15 mouse cellular contexts compared by ENCODE assay signal in genomic region chr16:22405492-22405891, GRCm38 (mm10). TPM values are rescaled to one million over a fixed set of nuclear protein-coding genes. Genes with fewer than 3 reads are reported as not detected.
A peak's percentile ranks its signal among the peaks of the same experiment; 100 is the strongest.
DNase-seq lines count a peak whose midpoint lies in the region; ATAC-seq lines count a peak whose summit lies in the region.
"Had no signal": no experiment of that assay in that cellular context is flagged by ENCODE, and none has a peak within 500 bp of the region (broad histone marks: within the 10 kb centered on the region; RNA-seq: fewer than 3 reads in every experiment).

No protein-coding gene starts in this region.

- H3K4me1 ChIP-seq in embryonic facial prominence, embryonic 14.5 days (ENCODE audit: control insufficient read depth, insufficient read depth, low read length): peaks cover 3% of the 10 kb centered on the region; the same call in 1 of the 2 replicates
- H3K4me1 ChIP-seq in embryonic facial prominence, embryonic 10.5 days: 0 out of 2 replicates have a peak, but pooled peaks cover 6% of the 10 kb centered on the region
- no peaks in the 10 kb centered on the region for H3K4me1 ChIP-seq in midbrain, embryonic 11.5 days (ENCODE audit: control insufficient read depth, insufficient read depth, low read length)

- peaks cover 21% of the 10 kb centered on the region; the same call in 1 of the 2 replicates for H3K36me3 ChIP-seq in embryonic facial prominence, embryonic 14.5 days (ENCODE audit: control insufficient read depth, insufficient read depth, low read length)
- H3K36me3 ChIP-seq in embryonic facial prominence, embryonic 10.5 days (replicated peaks): peaks cover 78% of the 10 kb centered on the region
- H3K36me3 ChIP-seq in midbrain, embryonic 11.5 days (ENCODE audit: control insufficient read depth, insufficient read depth, low read length): no peaks in the 10 kb centered on the region
- H3K36me3 ChIP-seq: liver, embryonic 15.5 days; midbrain, embryonic 15.5 days had no signal

- H3K9me3 ChIP-seq in embryonic facial prominence, embryonic 14.5 days (ENCODE audit: control insufficient read depth, low read length): no peaks in the 10 kb centered on the region
- no peaks in the 10 kb centered on the region for H3K9me3 ChIP-seq in embryonic facial prominence, embryonic 10.5 days
- no peaks in the 10 kb centered on the region for H3K9me3 ChIP-seq in midbrain, embryonic 11.5 days (ENCODE audit: control insufficient read depth, low read length)
- H3K9me3 ChIP-seq: heart, embryonic 13.5 days; liver, embryonic 15.5 days; midbrain, embryonic 15.5 days had no signal

- no peak overlapping the region for H3K4me3 ChIP-seq in embryonic facial prominence, embryonic 14.5 days (ENCODE audit: low read depth, low read length)
- no peak overlapping the region for H3K4me3 ChIP-seq in embryonic facial prominence, embryonic 10.5 days
- no peak overlapping the region for H3K4me3 ChIP-seq in midbrain, embryonic 11.5 days (ENCODE audit: low read depth, low read length)
- H3K4me3 ChIP-seq: heart, embryonic 13.5 days; liver, embryonic 15.5 days; midbrain, embryonic 15.5 days had no signal

- no peak for ATAC-seq in embryonic facial prominence, embryonic 14.5 days (ENCODE audit: low read depth)
- ATAC-seq in midbrain, embryonic 11.5 days (ENCODE audit: low FRiP score): no peak
- ATAC-seq: midbrain, embryonic 15.5 days had no signal

- H3K9ac ChIP-seq in embryonic facial prominence, embryonic 14.5 days (ENCODE audit: low read depth, low read length): no peak overlapping the region
- no peak overlapping the region for H3K9ac ChIP-seq in midbrain, embryonic 11.5 days (ENCODE audit: low read length)
- H3K9ac ChIP-seq: heart, embryonic 13.5 days; liver, embryonic 15.5 days; midbrain, embryonic 15.5 days had no signal

- intact Hi-C loops in left cerebral cortex, postnatal 4 days (cut with DNase I): no loop called here
- intact Hi-C loops in left cerebral cortex, postnatal 14 days (cut with DNase I): no loop called here

- 58% methylated on average over 10 of the region's 10 CpGs for WGBS in embryonic facial prominence, embryonic 14.5 days
- WGBS in embryonic facial prominence, embryonic 10.5 days: 85% methylated on average over 10 of the region's 10 CpGs
- WGBS in midbrain, embryonic 11.5 days: 86% methylated on average over 10 of the region's 10 CpGs

- DNase-seq in embryonic facial prominence, embryonic 14.5 days (ENCODE audit: low spot score): peak; percentile 63
- no peak for DNase-seq in embryonic facial prominence, embryonic 10.5 days (ENCODE audit: low spot score)
- peak; percentile 18 for DNase-seq in left cerebral cortex, postnatal 4 days
- no peak for DNase-seq in left cerebral cortex, postnatal 14 days (ENCODE audit: low spot score in 2 of 2)
- peak; percentile 63 for DNase-seq in NIH3T3 (ENCODE audit: low read depth)
- DNase-seq in kidney, postnatal 10 days: peak; percentile 45
- DNase-seq in midbrain, embryonic 11.5 days (ENCODE audit: low spot score, missing footprints): no peak
- no peak for DNase-seq in retina, postnatal 1 day
- DNase-seq: adrenal gland, postnatal 10 days; B cell, adult 2 months; gastrocnemius, postnatal 10 days; thymus, postnatal 14 days had no signal

- H3K4me2 ChIP-seq in embryonic facial prominence, embryonic 14.5 days (ENCODE audit: low read depth, low read length): no peak overlapping the region
- no peak overlapping the region for H3K4me2 ChIP-seq in midbrain, embryonic 11.5 days
- H3K4me2 ChIP-seq: heart, embryonic 13.5 days; liver, embryonic 15.5 days; midbrain, embryonic 15.5 days had no signal

- H3K27me3 ChIP-seq in embryonic facial prominence, embryonic 14.5 days (replicated peaks; ENCODE audit: control insufficient read depth, insufficient read depth, low read length): no peaks in the 10 kb centered on the region
- H3K27me3 ChIP-seq in embryonic facial prominence, embryonic 10.5 days (replicated peaks; ENCODE audit: low read depth, poor library complexity, severe bottlenecking): no peaks in the 10 kb centered on the region
- no peaks in the 10 kb centered on the region for H3K27me3 ChIP-seq in midbrain, embryonic 11.5 days (ENCODE audit: control insufficient read depth, insufficient read depth, low read length)
- H3K27me3 ChIP-seq: heart, embryonic 13.5 days; liver, embryonic 15.5 days; midbrain, embryonic 15.5 days had no signal

- 0 out of 2 replicates have a peak overlapping the region, but pooled peaks have one; percentile 1 for H3K27ac ChIP-seq in embryonic facial prominence, embryonic 14.5 days (replicated peaks; ENCODE audit: low read depth, low read length)
- H3K27ac ChIP-seq in embryonic facial prominence, embryonic 10.5 days (replicated peaks): no peak overlapping the region
- H3K27ac ChIP-seq in midbrain, embryonic 11.5 days (ENCODE audit: low read depth, low read length): no peak overlapping the region
- H3K27ac ChIP-seq: heart, embryonic 13.5 days; liver, embryonic 15.5 days; midbrain, embryonic 15.5 days had no signal

RNA-seq across cellular contexts. Expression of gene Etv5, which starts 34.0 kb away (rescaled TPM):
- polyA plus RNA-seq in embryonic facial prominence, embryonic 14.5 days (2014; fragmentation: Nextera tagmentation; extraction: Ambion mirVana): 37.5 and 43.4 TPM in 2 replicates
- polyA plus RNA-seq in embryonic facial prominence, embryonic 10.5 days (2016; fragmentation: Nextera tagmentation; extraction: Ambion mirVana): 56.2 and 56.7 TPM in 2 replicates
- total RNA-seq in left cerebral cortex, postnatal 4 days (2021): 10 to 100 TPM; 24.8 to 28.4 TPM
- total RNA-seq in left cerebral cortex, postnatal 14 days (2021): 10 to 100 TPM; 59.9 to 68.8 TPM
- polyA plus RNA-seq in midbrain, embryonic 11.5 days (2014; fragmentation: Nextera tagmentation; extraction: Ambion mirVana): 10.1 and 13.4 TPM in 2 replicates

Comparison
In these comparisons a context has a peak if more than half of its experiments do, and no peak if none do; other contexts are left out.
1. DNase-seq: peak in embryonic facial prominence, embryonic 14.5 days (single experiment), left cerebral cortex, postnatal 4 days (single experiment), NIH3T3 (single experiment) and kidney, postnatal 10 days (single experiment); none in embryonic facial prominence, embryonic 10.5 days (single experiment), left cerebral cortex, postnatal 14 days (0 of 2), midbrain, embryonic 11.5 days (single experiment) and retina, postnatal 1 day (single experiment).